Mouse (Mus musculus): Measurements from ENCODE around the gene Cd2bp2. TPM values are rescaled to one million over a fixed set of nuclear protein-coding genes. Genes with fewer than 3 reads are reported as not detected.

Cd2bp2 gene
- polyA plus RNA-seq, 1 experiment from 2014 or later, result 86.2 TPM

DNA sequence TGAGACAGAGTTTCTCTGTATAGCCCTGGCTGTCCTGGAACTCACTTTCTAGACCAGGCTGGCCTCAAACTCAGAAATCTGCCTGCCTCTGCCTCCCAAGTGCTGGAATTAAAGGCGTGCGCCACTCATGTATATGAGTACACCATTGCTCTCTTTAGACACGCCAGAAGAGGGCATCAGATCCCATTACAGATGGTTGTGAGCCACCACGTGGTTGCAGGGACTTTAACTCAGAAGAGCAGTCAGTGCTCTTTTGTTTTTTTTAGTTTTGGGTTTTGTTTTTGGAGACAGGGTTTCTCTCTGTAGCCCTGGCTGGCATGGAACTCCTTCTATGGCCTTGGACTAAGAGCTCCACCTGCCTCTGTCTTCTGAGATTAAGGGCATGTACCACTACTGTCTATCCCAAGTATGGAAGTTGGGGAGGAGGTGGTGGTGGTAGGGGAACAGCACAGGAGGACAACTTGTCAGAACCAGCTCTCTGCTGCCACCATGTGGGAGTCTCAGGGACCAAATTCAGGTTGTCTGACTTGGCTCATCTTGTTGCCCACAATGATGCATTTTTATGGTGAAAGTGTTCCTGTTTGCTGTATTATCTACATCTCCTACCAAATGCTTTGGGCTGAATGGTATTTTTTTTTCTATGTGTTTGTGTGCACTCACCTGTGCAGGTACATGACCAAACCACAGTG, 32.9 kb upstream of the Cd2bp2 start:
- Histone ChIP-seq H3K36me3 (peaks cover 25% of the 10 kb centered on the region), H3K9ac (no peak overlapping the region), H3K4me2 (replicated peaks) (no peak overlapping the region), H3K27me3 (no peaks in the 10 kb centered on the region), H3K4me1 (peaks cover 20% of the 10 kb centered on the region), H3K9me3 (replicated peaks) (no peaks in the 10 kb centered on the region), H3K4me3 (no peak overlapping the region), H3K27ac (no peak overlapping the region)
- 69% methylated on average over 4 of the region's 4 CpGs for WGBS
- ATAC-seq (ENCODE audit: low FRiP score), result no peak

- H3K36me3 ChIP-seq, result peaks cover 16% of the 10 kb centered on the region
- no peaks in the 10 kb centered on the region for H3K9me3 ChIP-seq (replicated peaks)
- no peaks in the 10 kb centered on the region for H3K27me3 ChIP-seq
- no peak overlapping the region for H3K9ac ChIP-seq
- H3K4me2 ChIP-seq (replicated peaks), result no peak overlapping the region
- H3K4me3 ChIP-seq, result no peak overlapping the region
- ATAC-seq (ENCODE audit: low FRiP score), result no peak
- WGBS, result 88% methylated on average over 11 of the region's 11 CpGs
- H3K4me1 ChIP-seq, result peaks cover 7% of the 10 kb centered on the region
- H3K27ac ChIP-seq, result no peak overlapping the region
Measured at GRCm38 (mm10) chr7:127225147-127225995, 29.5 kb upstream of the Cd2bp2 start.

DNA sequence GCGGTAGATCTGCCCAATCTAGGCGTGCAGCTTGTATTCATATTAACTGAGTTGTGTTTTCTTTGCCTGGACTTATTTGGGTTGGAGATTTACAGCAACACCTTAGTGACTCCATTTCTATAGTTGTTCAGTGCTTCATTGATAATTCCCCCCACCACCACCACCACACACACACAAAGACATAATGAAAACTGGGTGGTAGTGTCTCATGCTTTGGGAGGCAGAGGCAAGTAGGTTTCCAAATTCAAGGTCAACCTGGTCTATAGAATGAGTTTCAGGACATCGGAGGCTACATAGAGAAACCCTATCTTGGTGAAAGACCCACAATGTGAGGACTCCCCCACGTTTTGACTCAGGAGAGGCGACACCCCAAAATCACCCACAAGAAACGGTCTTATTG, 28.8 kb upstream of the Cd2bp2 start:
- Histone ChIP-seq H3K9me3 (replicated peaks) (no peaks in the 10 kb centered on the region), H3K36me3 (peaks cover 9% of the 10 kb centered on the region), H3K27ac (no peak overlapping the region), H3K4me3 (no peak overlapping the region), H3K9ac (no peak overlapping the region), H3K4me2 (replicated peaks) (no peak overlapping the region), H3K4me1 (no peaks in the 10 kb centered on the region), H3K27me3 (no peaks in the 10 kb centered on the region)
- ATAC-seq (ENCODE audit: low FRiP score), result no peak
- 94% methylated on average over 6 of the region's 6 CpGs for WGBS

DNA sequence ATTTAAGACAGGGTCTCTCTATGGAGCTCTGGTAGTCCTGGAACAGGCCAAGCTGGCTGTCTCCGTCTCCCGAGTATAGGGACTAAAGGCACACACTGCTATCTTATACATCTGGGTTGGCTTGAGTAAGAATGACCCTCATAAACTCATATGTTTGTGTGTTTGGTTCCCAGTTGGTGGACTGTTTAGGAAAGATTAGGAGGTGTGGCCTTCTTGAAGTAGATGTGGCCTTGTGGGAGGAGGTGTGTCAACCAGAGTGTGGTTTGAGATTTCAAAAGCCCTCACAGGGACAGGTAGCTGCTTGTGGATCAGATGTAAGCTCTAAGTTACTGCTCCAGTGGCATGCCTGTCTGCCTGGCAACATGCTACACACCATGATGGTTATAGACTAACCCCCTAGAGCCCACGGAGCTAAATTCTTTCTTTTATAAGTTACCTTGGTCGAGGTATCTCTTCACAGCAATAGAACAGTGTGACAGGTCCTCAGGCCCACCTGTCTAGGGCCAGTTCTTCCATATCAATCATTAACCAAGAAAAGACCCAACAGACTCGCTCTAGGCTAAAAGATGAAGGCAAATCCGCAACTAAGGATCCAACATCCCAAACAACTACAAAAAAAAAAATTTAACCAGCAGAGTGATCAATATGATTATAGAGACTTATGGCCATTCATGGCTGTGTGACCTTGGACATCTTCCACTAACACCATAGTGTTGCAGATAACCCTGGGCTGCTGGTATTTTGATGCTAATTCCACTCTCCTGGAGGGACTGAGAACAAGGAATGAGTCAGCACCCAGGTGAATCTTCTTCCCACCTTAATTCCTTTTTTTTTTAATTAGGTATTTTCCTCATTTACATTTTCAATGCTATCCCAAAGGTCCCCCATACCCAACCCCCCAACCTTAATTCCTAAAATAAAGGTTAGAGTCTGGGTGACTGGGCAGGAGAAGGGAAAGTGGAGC, 27.9 kb upstream of the Cd2bp2 start:
- no peak for ATAC-seq (ENCODE audit: low FRiP score)
- Histone ChIP-seq H3K4me3 (no peak overlapping the region), H3K9me3 (replicated peaks) (no peaks in the 10 kb centered on the region), H3K4me2 (replicated peaks) (no peak overlapping the region), H3K4me1 (no peaks in the 10 kb centered on the region), H3K27ac (no peak overlapping the region), H3K9ac (no peak overlapping the region), H3K27me3 (no peaks in the 10 kb centered on the region), H3K36me3 (peaks cover under 1% of the 10 kb centered on the region)
- 82% methylated on average over 6 of the region's 6 CpGs for WGBS

GRCm38 (mm10) chr7:127223106-127223505, 27.3 kb upstream of the Cd2bp2 start:
- ATAC-seq (ENCODE audit: low FRiP score), result no peak
- H3K4me1 ChIP-seq, result no peaks in the 10 kb centered on the region
- H3K36me3 ChIP-seq, result no peaks in the 10 kb centered on the region; the same call in 1 of the 2 replicates
- H3K4me3 ChIP-seq, result no peak overlapping the region
- 95% methylated on average over 3 of the region's 3 CpGs for WGBS
- H3K27me3 ChIP-seq, result no peaks in the 10 kb centered on the region
- no peak overlapping the region for H3K9ac ChIP-seq
- no peaks in the 10 kb centered on the region for H3K9me3 ChIP-seq (replicated peaks)
- H3K27ac ChIP-seq, result no peak overlapping the region
- H3K4me2 ChIP-seq (replicated peaks), result no peak overlapping the region

GRCm38 (mm10) chr7:127220440-127220839, 24.6 kb upstream of the Cd2bp2 start:
- Histone ChIP-seq H3K9ac (no peak overlapping the region), H3K27me3 (no peaks in the 10 kb centered on the region), H3K9me3 (replicated peaks) (no peaks in the 10 kb centered on the region), H3K36me3 (no peaks in the 10 kb centered on the region; the same call in 1 of the 2 replicates), H3K4me2 (replicated peaks) (no peak overlapping the region), H3K4me3 (no peak overlapping the region), H3K4me1 (no peaks in the 10 kb centered on the region), H3K27ac (no peak overlapping the region)
- ATAC-seq (ENCODE audit: low FRiP score), result no peak
- WGBS, result 84% methylated on average over 6 of the region's 6 CpGs

DNA sequence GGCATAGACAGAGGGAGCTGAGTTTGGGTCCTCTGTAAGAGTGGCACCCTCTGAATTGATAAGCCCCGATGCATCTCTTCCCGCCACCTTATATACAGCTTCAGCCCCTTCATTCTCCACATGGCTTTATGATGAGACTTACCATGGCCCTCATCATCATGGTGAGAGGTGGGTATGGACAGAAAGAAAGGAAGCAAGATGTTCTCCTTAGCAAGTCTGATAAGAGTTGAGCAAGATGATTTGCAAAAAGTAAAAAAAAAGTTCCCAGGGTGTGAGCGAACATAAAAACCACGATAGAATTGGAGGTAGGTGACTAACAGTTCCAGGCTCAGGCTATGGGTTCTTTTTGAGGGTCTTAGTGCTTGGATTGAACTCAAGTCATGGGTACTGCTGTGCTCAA, 22.8 kb upstream of the Cd2bp2 start:
- H3K4me2 ChIP-seq (replicated peaks), result no peak overlapping the region
- H3K4me1 ChIP-seq, result 0 out of 2 replicates have a peak, but pooled peaks cover 4% of the 10 kb centered on the region
- H3K27me3 ChIP-seq, result peaks cover 16% of the 10 kb centered on the region
- ATAC-seq (ENCODE audit: low FRiP score), result no peak
- no peaks in the 10 kb centered on the region for H3K9me3 ChIP-seq (replicated peaks)
- no peak overlapping the region for H3K4me3 ChIP-seq
- H3K36me3 ChIP-seq, result no peaks in the 10 kb centered on the region; the same call in 1 of the 2 replicates
- 98% methylated on average over 4 of the region's 4 CpGs for WGBS
- H3K27ac ChIP-seq, result no peak overlapping the region
- no peak overlapping the region for H3K9ac ChIP-seq

GRCm38 (mm10) chr7:127217901-127218642, 22.2 kb upstream of the Cd2bp2 start:
- no peaks in the 10 kb centered on the region for H3K9me3 ChIP-seq (replicated peaks)
- peaks cover 19% of the 10 kb centered on the region for H3K27me3 ChIP-seq
- no peak overlapping the region for H3K4me2 ChIP-seq (replicated peaks)
- 0 out of 2 replicates have a peak, but pooled peaks cover 4% of the 10 kb centered on the region for H3K4me1 ChIP-seq
- no peaks in the 10 kb centered on the region; the same call in 1 of the 2 replicates for H3K36me3 ChIP-seq
- no peak overlapping the region for H3K9ac ChIP-seq
- WGBS, result 81% methylated on average over 10 of the region's 10 CpGs
- H3K27ac ChIP-seq, result no peak overlapping the region
- no peak overlapping the region for H3K4me3 ChIP-seq
- no peak for ATAC-seq (ENCODE audit: low FRiP score)

DNA sequence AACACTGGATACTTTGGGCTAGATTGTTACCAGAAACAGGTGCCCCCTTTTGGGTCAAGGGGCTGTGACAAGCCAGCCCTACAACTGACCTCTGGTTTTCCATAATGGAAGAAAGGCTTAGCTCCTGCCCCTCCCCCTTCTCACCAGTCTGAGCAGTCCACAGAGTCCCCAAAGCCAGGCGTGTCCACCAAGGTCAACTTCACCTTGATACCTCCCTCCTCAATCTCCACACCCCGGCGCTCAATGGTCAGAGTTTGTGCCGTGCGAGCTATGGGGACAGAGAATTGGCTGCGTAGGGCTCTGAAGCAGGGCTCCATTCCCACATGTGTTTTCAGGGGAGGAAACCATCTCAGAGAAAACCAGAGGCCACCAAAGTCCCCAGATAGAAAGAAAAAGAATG, 21.6 kb upstream of the Cd2bp2 start:
- Histone ChIP-seq H3K27ac (no peak overlapping the region), H3K27me3 (peaks cover 19% of the 10 kb centered on the region), H3K4me2 (replicated peaks) (no peak overlapping the region), H3K9ac (no peak overlapping the region), H3K4me1 (0 out of 2 replicates have a peak, but pooled peaks cover 4% of the 10 kb centered on the region), H3K9me3 (replicated peaks) (no peaks in the 10 kb centered on the region), H3K4me3 (no peak overlapping the region), H3K36me3 (no peaks in the 10 kb centered on the region; the same call in 1 of the 2 replicates)
- no peak for ATAC-seq (ENCODE audit: low FRiP score)
- 91% methylated on average over 6 of the region's 6 CpGs for WGBS

GRCm38 (mm10) chr7:127216307-127216706, 20.5 kb upstream of the Cd2bp2 start:
- ATAC-seq (ENCODE audit: low FRiP score), result no peak
- H3K9me3 ChIP-seq (replicated peaks), result no peaks in the 10 kb centered on the region
- H3K4me1 ChIP-seq, result 0 out of 2 replicates have a peak, but pooled peaks cover 4% of the 10 kb centered on the region
- WGBS, result 84% methylated on average over 5 of the region's 5 CpGs
- no peak overlapping the region for H3K9ac ChIP-seq
- H3K4me2 ChIP-seq (replicated peaks), result no peak overlapping the region
- no peaks in the 10 kb centered on the region; the same call in 1 of the 2 replicates for H3K36me3 ChIP-seq
- no peak overlapping the region for H3K27ac ChIP-seq
- peaks cover 19% of the 10 kb centered on the region for H3K27me3 ChIP-seq
- no peak overlapping the region for H3K4me3 ChIP-seq
